Mouse (Mus musculus) embryonic facial prominence, embryonic 15.5 days (tissue): ENCODE measurements at regions not wholly inside any gene's neighbourhood (a gene's known extent, or its start where the extent isn't known, plus 50 kb on each side); places are given as distances from the start of the nearest gene placed in this dataset.

Source experiments
- ATAC-seq: fragments of 200-750 bp; cut with Nextera tagmentation; 2 replicates; pipeline ENCODE4 v1.8.0; 2017; ENCODE audit warnings: low read depth, moderate TSS enrichment; ENCODE audit not compliant: insufficient number of reproducible peaks, low FRiP score, low TSS enrichment
- H3K27ac ChIP-seq: fragments of 300-500 bp; sonication (generic); replicated peaks from 2 replicates; pipeline ENCODE4 v1.5.1; 2015; ENCODE audit warnings: mild to moderate bottlenecking, inconsistent platforms
- H3K27me3 ChIP-seq: fragments of 300-500 bp; sonication (generic); 2 replicates; pipeline ENCODE4 v1.6.1; 2015; ENCODE audit warnings: inconsistent platforms
- H3K36me3 ChIP-seq: fragments of 300-500 bp; sonication (generic); 2 replicates; pipeline ENCODE4 v1.6.1; 2015; ENCODE audit warnings: mild to moderate bottlenecking, inconsistent platforms
- H3K4me1 ChIP-seq: fragments of 300-500 bp; sonication (generic); 2 replicates; pipeline ENCODE4 v1.6.1; 2015; ENCODE audit warnings: inconsistent platforms
- H3K4me2 ChIP-seq: fragments of 300-500 bp; sonication (generic); replicated peaks from 2 replicates; pipeline ENCODE4 v1.6.1; 2015; ENCODE audit warnings: mild to moderate bottlenecking, inconsistent platforms
- H3K4me3 ChIP-seq: fragments of 300-500 bp; sonication (generic); replicated peaks from 2 replicates; pipeline ENCODE4 v1.5.1; 2015; ENCODE audit warnings: mild to moderate bottlenecking, inconsistent platforms
- H3K9ac ChIP-seq: fragments of 300-500 bp; sonication (generic); 2 replicates; pipeline ENCODE4 v1.6.1; 2015; ENCODE audit warnings: inconsistent platforms
- H3K9me3 ChIP-seq: fragments of 300-500 bp; sonication (generic); replicated peaks from 2 replicates; pipeline ENCODE4 v1.6.1; 2016; ENCODE audit warnings: inconsistent platforms
- WGBS: fragments of 180-500 bp; shearing (Covaris S2); methylation state at CpG from one replicate; pipeline ENCODE4 v1.1.7; 2015; 5-methylcytosine and 5-hydroxymethylcytosine counted together

DNA sequence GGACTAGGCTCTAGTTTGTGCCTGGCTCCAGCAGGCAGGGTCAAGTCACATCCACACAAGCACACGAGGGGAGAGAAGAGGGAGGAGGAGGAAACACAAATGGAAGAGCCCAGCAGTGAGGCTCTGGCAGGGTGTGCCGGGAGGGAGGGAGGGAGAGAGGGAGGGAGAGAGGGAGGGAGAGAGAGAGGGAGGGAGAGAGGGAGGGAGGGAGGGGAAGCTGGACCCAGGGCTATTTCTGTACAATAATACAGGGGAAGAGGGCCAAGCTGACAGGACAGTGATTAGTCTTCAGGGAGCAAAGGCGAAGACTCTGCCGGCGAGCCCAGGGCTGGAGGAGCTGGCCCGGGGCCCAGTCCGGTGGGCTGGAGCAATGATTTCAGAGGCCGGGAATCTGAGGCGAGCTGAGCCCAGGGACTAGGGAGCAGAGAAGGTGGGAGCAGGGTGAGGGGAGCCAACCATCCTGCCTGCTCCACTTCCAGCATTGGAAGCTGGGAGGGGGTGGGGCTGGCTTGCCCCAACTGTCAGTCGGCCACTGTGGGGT is 155.6 kb downstream of the Efnb1 start:
- H3K27ac ChIP-seq = no peak overlapping the region
- H3K4me3 ChIP-seq = no peak overlapping the region
- no peaks in the 10 kb centered on the region for H3K36me3 ChIP-seq
- no peak overlapping the region for H3K9ac ChIP-seq
- no peaks in the 10 kb centered on the region for H3K9me3 ChIP-seq
- 0 out of 2 replicates have a peak, but pooled peaks have one; percentile 59 for ATAC-seq
- H3K4me2 ChIP-seq = no peak overlapping the region
- WGBS = 34% methylated on average over 8 of the region's 10 CpGs
- H3K27me3 ChIP-seq = peaks cover 46% of the 10 kb centered on the region
- no peaks in the 10 kb centered on the region for H3K4me1 ChIP-seq

DNA sequence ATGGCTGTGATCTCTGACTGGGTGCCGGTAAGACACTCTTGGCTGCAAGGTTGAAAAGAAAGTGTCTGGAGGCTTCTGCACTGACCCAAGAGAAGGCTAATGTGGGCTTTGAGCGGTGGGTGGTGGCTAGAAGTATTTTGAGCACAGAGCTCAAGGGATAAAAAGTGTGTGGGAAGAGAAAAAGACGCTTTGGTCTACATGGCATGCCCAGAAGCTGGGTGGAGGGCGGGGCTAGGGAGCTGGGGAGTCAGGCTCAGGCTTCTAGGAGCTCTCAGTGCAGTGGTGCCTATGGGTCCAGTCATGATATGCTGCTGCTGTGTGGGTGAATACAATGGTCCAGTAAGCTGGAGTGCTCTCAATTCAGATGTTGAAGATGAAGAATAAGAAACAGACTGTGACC is 152.1 kb downstream of the Efnb1 start:
- H3K9ac ChIP-seq = no peak overlapping the region
- H3K4me3 ChIP-seq = no peak overlapping the region
- no peaks in the 10 kb centered on the region for H3K36me3 ChIP-seq
- H3K9me3 ChIP-seq = no peaks in the 10 kb centered on the region
- H3K27ac ChIP-seq = no peak overlapping the region
- no peak overlapping the region for H3K4me2 ChIP-seq
- peaks cover 37% of the 10 kb centered on the region for H3K27me3 ChIP-seq
- WGBS = 68% methylated on average over 4 of the region's 4 CpGs
- peaks cover 8% of the 10 kb centered on the region for H3K4me1 ChIP-seq
- no peak for ATAC-seq

DNA sequence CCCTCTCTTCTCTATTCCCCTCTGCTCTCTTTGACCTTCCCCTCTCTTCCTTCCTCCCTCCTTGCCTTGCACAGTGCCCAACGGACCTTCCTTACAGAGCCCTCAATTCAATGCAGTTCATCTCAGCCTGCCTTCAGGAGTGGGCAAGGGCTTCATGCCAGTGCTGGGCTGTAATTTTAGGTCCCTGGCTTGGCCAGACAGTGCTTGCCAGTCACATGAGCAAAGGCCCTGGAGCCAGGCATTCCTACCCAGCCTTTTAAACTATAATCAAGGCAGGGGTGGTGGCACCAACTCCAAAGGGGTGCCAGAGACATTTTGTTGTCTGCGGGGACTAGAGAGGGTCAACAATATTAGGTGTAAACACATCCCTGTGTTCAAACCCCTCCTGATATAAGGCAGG is 150.9 kb downstream of the Efnb1 start:
- WGBS = 72% methylated on average over 2 of the region's 2 CpGs
- Histone ChIP-seq H3K4me3 (no peak overlapping the region), H3K27ac (no peak overlapping the region), H3K36me3 (no peaks in the 10 kb centered on the region), H3K9ac (no peak overlapping the region), H3K27me3 (peaks cover 37% of the 10 kb centered on the region), H3K9me3 (no peaks in the 10 kb centered on the region), H3K4me1 (peaks cover 8% of the 10 kb centered on the region), H3K4me2 (no peak overlapping the region)
- ATAC-seq = no peak

DNA sequence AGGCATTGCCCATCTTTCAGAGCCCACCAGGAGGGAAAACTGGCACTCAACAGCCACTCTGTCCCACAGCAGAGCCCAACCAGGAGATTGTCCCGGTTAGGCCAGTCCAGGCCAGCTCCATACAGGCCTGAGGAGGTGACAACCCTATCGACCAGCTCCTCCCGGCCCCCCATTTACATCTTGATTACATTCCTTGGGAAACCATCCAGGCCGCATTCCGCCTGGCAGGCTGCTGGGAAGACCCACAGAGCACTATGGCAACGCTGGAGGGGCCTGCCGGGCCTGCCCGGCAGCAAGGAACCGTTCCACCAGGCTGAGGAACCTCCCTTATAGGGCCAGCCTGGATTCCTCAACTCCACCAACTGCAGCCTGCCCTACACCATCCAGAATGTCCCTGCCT is 149.7 kb downstream of the Efnb1 start:
- peak; percentile 80; the same call in 1 of the 2 replicates for ATAC-seq
- 25% methylated on average over 9 of the region's 9 CpGs for WGBS

DNA sequence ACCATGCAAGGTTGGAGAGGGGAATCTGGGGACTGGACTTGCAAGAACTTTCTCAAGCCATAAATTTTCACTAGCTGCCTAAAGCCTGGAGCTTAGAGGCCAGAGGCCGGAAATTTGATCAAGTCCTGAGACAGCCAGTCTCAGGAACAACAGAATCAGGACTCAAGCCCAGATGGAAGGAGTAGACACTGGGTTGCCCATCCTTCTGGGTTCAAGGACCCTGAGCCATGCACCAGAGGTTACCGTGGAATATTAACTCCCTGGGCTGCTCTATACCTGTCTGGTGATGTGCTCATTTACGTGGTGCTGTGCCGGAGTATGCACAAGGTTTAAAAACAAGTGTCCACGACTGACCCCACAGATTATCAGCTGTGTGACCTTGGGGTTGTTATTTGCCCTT is 145.1 kb downstream of the Efnb1 start:
- H3K27me3 ChIP-seq = peaks cover 12% of the 10 kb centered on the region
- no peak overlapping the region for H3K4me2 ChIP-seq
- H3K27ac ChIP-seq = no peak overlapping the region
- no peak overlapping the region for H3K9ac ChIP-seq
- H3K9me3 ChIP-seq = no peaks in the 10 kb centered on the region
- H3K4me3 ChIP-seq = no peak overlapping the region
- peaks cover 7% of the 10 kb centered on the region for H3K4me1 ChIP-seq
- H3K36me3 ChIP-seq = no peaks in the 10 kb centered on the region
- 74% methylated on average over 5 of the region's 5 CpGs for WGBS
- ATAC-seq = no peak

More for the DNA sequence above, 149.7 kb downstream of the Efnb1 start:
- no peak overlapping the region for H3K4me3 ChIP-seq
- peaks cover 8% of the 10 kb centered on the region for H3K4me1 ChIP-seq
- no peak overlapping the region for H3K4me2 ChIP-seq
- no peaks in the 10 kb centered on the region for H3K9me3 ChIP-seq
- H3K27ac ChIP-seq = peak overlapping the region; percentile 55
- H3K27me3 ChIP-seq = peaks cover 35% of the 10 kb centered on the region
- no peak overlapping the region for H3K9ac ChIP-seq
- H3K36me3 ChIP-seq = no peaks in the 10 kb centered on the region

DNA sequence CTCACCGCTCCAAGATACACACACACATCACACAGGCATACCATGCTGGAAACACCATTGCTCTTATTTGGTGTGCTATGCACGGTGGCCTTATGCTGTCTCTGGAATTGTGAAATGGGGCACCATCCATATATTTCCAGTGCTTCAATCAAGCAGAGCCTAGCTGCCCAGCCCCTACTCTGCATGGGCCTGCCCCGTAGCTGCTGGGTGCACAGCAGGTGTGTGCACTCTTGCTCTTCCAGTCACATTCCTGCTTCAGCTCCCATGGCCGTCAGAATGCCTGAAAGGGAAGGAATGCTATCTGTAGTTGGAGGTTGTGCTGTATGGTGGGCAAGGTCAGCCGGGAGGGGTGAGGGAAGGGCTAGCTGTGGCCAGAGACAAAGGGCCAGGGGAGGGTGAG is 144.6 kb downstream of the Efnb1 start:
- Histone ChIP-seq H3K4me3 (no peak overlapping the region), H3K36me3 (no peaks in the 10 kb centered on the region), H3K27ac (no peak overlapping the region), H3K9me3 (no peaks in the 10 kb centered on the region), H3K9ac (no peak overlapping the region), H3K27me3 (peaks cover 16% of the 10 kb centered on the region), H3K4me1 (peaks cover 3% of the 10 kb centered on the region), H3K4me2 (no peak overlapping the region)
- WGBS = 60% methylated on average over 5 of the region's 5 CpGs
- ATAC-seq = no peak

DNA sequence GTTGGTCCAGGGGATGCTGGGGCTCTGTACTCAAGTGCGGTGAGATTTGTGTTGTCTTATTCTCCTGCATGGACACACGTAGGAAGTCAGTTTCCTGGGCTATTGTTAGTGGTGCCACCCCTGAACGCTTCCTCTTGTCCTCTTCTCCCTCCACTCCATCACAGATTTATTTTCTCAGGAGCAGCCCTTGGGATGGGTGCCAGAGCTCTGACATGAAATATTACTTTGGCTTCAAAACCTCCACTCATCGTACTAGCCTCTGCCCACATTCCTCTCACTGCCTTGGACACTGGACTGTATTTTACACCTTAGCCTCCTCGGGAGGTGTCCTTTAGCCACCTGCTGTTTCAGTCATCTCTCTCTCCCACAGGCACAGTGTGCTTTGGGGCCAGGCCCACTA is 139.6 kb downstream of the Efnb1 start:
- H3K4me3 ChIP-seq = no peak overlapping the region
- no peak overlapping the region for H3K9ac ChIP-seq
- H3K9me3 ChIP-seq = no peaks in the 10 kb centered on the region
- no peaks in the 10 kb centered on the region for H3K4me1 ChIP-seq
- peaks cover 9% of the 10 kb centered on the region for H3K27me3 ChIP-seq
- WGBS = 82% methylated on average over 5 of the region's 5 CpGs
- H3K36me3 ChIP-seq = no peaks in the 10 kb centered on the region
- ATAC-seq = no peak
- no peak overlapping the region for H3K4me2 ChIP-seq
- no peak overlapping the region for H3K27ac ChIP-seq

DNA sequence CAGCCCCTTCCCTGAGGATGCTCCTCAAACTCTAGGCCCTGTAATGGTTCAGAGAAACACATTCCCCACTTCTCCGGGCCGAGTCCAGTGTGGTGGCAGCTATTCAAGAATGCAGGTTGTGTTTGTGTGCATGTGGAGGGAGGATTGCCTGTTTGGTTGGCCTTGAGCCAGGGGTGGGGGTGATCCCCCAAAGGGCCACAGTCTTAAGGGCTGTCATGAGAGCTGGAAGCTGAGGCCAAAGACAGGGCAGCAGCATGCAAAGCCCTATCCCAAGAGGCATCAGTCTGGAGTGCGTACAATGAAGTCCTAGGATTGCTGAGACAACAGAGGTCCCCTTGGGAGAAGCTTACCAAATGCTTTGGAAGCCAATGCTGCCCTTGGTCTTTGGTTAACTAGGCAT is 136.0 kb downstream of the Efnb1 start:
- 0 out of 2 replicates have a peak, but pooled peaks cover 5% of the 10 kb centered on the region for H3K9me3 ChIP-seq
- no peak overlapping the region for H3K4me2 ChIP-seq
- no peak overlapping the region for H3K9ac ChIP-seq
- 54% methylated on average over 3 of the region's 3 CpGs for WGBS
- no peak overlapping the region for H3K4me3 ChIP-seq
- H3K4me1 ChIP-seq = no peaks in the 10 kb centered on the region
- no peaks in the 10 kb centered on the region for H3K36me3 ChIP-seq
- H3K27ac ChIP-seq = no peak overlapping the region
- ATAC-seq = no peak
- H3K27me3 ChIP-seq = peaks cover 4% of the 10 kb centered on the region

DNA sequence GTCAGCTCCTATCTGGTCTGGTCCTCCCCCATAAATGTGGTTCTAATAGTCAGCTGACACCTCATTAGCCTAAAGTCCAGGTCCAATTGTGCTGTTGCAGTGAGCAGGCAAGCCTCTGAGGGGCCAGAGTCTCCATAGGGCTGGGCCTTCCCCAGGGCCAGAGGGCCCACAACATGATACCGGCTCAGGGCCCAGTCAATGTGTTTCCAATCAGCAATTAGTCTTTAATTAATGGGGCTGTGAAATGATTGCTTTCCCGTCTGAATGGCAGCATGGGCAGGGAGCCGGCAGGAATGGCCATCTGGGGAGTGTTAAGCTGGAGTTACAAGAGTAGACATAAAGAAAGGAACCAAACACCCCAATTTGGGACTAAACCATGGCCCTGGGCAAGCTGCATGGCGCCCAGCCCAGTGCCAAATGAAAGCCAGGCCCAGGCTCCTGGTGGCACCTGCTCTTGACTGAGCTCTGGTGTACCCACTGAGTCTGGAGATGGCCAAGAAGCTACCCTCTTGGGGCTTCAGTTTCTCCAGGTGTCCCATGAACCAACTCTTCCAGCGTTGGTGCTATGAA is 113.2 kb downstream of the Efnb1 start:
- Histone ChIP-seq H3K36me3 (no peaks in the 10 kb centered on the region), H3K27me3 (peaks cover 14% of the 10 kb centered on the region), H3K4me3 (no peak overlapping the region), H3K4me1 (no peaks in the 10 kb centered on the region), H3K9ac (no peak overlapping the region), H3K9me3 (no peaks in the 10 kb centered on the region), H3K27ac (no peak overlapping the region), H3K4me2 (no peak overlapping the region)
- 58% methylated on average over 5 of the region's 5 CpGs for WGBS
- ATAC-seq = no peak

DNA sequence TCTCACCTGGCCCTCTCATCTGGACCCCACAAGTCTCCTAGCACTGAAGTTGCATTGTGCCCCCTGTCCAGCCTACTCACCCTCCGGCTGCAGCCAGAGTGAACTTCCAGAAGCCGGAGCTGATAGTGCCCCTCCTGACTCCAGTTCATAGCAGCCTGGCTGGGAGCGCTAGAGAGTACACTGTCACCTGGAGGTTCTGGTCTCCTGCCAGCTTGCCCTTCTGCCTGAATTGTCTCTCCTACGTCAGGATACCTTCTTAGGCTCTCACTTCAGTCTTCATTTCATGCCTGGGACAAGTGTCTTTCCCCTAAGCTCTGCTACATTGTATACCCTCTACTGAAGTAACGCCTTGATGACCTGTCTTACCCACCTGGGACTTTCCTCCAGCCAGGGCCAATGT is 112.3 kb downstream of the Efnb1 start:
- 79% methylated on average over 5 of the region's 5 CpGs for WGBS
- no peak for ATAC-seq
- no peak overlapping the region for H3K4me2 ChIP-seq
- peaks cover 14% of the 10 kb centered on the region for H3K27me3 ChIP-seq
- H3K4me3 ChIP-seq = no peak overlapping the region
- no peaks in the 10 kb centered on the region for H3K4me1 ChIP-seq
- H3K27ac ChIP-seq = no peak overlapping the region
- no peak overlapping the region for H3K9ac ChIP-seq
- no peaks in the 10 kb centered on the region for H3K36me3 ChIP-seq
- no peaks in the 10 kb centered on the region for H3K9me3 ChIP-seq

DNA sequence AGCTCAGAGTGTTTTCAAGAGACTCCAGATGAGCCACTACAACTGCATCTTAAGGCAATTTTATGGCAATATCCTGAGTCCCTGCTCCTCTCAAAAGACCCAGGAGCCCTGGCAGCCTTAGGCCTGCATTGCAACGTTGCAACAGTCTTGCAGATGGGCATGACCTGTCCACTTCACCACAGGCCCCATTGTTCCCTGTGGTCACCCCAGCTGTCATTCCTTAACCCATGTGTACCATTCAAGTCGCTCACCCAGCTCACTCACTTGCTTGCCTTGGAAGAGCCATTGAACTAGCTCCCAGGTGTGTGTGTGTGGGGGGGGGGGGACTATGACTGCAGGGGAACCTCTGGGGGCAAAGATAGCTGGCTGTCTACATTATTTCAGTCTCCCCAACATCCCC is 110.8 kb downstream of the Efnb1 start:
- Histone ChIP-seq H3K9ac (no peak overlapping the region), H3K4me3 (no peak overlapping the region), H3K4me1 (peaks cover 3% of the 10 kb centered on the region; the same call in 1 of the 2 replicates), H3K4me2 (no peak overlapping the region), H3K36me3 (no peaks in the 10 kb centered on the region), H3K9me3 (no peaks in the 10 kb centered on the region), H3K27ac (no peak overlapping the region), H3K27me3 (peaks cover 14% of the 10 kb centered on the region)
- no peak for ATAC-seq
- WGBS = 64% methylated on average over 2 of the region's 2 CpGs

DNA sequence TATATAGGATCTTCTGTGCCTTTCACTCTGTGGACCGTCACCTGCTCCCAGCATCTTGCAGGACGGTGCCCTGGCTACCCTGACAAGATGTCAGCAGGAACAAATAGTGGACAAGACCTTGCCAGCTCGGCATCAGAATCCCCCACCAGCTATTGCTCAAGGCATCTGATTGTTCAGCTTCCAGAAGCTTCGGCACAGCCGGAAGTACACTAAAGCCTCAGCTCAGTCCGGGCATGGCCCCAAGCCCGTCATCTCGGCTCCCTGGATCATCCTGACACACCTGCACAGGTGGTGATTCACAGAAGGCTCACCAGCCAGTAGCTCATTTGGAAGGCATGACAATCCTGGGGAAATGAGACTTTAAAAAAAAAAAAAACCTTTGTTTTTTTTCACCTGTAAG is 110.1 kb downstream of the Efnb1 start:
- Histone ChIP-seq H3K4me2 (no peak overlapping the region), H3K36me3 (no peaks in the 10 kb centered on the region), H3K27ac (no peak overlapping the region), H3K27me3 (peaks cover 12% of the 10 kb centered on the region), H3K9ac (no peak overlapping the region), H3K4me3 (no peak overlapping the region), H3K9me3 (no peaks in the 10 kb centered on the region), H3K4me1 (peaks cover 4% of the 10 kb centered on the region; the same call in 1 of the 2 replicates)
- 85% methylated on average over 8 of the region's 8 CpGs for WGBS
- ATAC-seq = no peak
